Mouse (Mus musculus) kidney, adult 2 months (tissue): ENCODE results near the gene Fam120a.

ENCODE experiments used
- CTCF ChIP-seq: fragments of 200-500 bp; conservative IDR thresholded peaks from 2 replicates; pipeline ENCODE4 v1.5.1; 2011; ENCODE audit warnings: low read depth, mild to moderate bottlenecking, control low read depth, low read length, moderate library complexity, mixed read lengths; ENCODE audit not compliant: insufficient read depth, insufficient read length
- POLR2A ChIP-seq: fragments of 200-500 bp; IDR thresholded peaks from one replicate; pipeline ENCODE4 v1.6.1; 2011; ENCODE audit warnings: low read depth, low read length, control low read depth

DNA sequence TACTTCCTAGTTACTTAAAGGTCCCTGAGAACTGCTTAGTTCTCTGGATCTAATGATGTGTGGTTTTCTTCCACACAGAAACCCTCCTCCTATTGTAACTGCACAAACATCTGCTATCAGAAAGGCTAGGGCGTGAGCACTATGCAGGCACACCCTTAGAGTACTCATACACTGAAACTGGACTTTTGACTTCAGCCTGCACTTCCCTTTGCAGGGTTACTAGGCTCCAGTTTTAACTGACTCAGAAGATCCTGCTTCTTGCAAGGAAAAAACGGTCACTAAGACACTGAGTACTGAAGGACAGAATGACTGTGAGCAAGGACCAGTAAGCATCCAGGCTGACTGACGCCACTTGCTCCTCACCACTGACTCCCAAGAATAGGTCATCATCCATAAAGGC, 5.3 kb downstream of the Fam120a start:
- TF ChIP-seq CTCF (no peak), POLR2A (no peak)
